Mouse (Mus musculus) testis, postnatal 14 days (tissue): ENCODE measurements around the gene Primpol.
"Not testable (repeated sequence)": the region's sequence is repeated elsewhere in the genome, so short reads cannot be mapped to it uniquely, and the experiment has no call there.

Source experiments
- DNase-seq: peaks from one replicate; pipeline ENCODE4 v3.0.0; 2021; ENCODE audit warnings: low spot score

Gene Primpol

DNA sequence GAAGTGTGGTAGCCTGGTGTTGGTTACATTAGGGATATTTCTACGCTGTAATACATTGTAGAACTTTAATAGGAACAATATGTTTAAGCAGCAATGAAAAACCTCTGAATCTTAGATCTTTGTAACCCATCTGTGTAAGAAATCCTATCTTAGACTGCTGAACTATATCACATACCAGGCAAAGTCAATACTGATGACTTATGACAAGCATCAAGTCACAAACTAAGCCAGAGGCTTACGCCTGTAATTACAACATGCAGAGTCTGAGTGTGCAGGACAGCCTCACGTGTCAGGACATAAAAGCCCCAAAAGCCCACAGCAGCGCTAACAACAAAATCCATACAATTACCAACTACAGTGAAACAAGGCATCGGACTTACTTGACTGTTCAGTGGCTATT lies 13.4 kb downstream of the Primpol start:
- DNase-seq: no peak

- no peak for DNase-seq
Measured at GRCm38 (mm10) chr8:46600959-46601707, 15.9 kb downstream of the Primpol start.

DNA sequence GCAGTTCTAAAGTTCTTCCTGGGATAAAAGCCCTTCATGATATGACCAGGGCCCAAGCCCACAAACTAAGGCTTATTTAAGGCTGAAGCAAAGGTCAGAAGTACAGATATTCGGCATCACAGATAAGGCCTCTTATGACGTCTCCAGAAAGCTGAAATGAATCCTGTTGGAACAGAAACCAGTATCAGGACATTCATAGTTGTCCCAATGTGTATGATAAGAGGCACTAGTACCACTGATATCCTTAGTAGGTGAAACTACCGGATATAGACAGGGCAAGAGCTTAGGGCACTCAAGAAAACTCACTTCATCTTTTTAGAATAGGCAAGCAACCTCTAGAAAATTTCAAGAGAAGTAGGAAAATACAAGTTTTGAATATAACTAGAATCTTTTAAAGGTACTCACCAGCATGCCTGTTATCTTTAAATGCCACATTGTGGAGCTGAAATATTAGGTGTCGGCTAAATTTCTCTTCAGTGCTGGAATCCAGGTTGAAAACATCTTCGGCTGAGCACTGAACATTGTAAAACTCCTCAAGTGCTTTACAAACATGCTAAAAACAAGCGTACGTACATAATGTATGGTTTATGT lies 17.6 kb downstream of the Primpol start:
- DNase-seq: no peak

- no peak for DNase-seq
Measured at GRCm38 (mm10) chr8:46598753-46599152, 18.3 kb downstream of the Primpol start.

DNA sequence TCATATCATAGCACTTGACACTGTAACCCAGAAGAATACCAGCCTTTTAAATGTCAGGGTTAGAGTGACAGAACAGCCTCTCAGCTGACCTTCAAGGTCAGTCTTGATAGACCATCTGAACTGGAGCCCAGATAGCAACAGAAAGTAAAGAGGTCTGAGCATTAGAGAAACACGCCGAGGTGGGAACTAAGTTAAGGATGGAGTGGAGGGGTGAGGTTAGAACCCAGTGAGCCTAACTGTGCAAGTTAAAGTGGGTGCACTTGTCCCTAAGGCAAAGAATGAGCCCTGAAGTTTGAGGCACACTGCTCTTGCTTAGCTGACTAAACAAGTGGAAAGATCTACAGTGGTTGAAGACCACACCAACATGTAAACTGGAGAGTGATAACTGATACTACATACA lies 18.9 kb downstream of the Primpol start:
- DNase-seq: no peak

DNA sequence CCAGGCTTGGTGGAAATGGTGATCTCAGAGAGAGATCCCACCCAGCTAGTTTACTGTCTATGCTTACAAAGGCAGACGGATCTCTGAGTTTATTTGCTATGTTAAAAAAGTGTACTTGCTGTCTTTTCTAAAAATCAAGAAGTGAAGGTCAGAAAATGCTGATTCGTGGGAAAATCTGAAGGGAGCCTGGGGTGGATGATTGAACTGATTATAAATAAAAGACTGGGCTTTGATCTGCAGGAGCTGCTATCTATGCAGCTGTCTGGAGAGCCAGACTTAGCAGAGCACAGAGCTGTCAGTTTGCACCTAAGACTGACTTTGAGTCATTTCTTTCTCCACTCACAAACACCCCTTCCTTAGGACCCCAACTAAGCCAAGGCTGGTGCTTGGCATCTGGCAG lies 19.6 kb downstream of the Primpol start:
- DNase-seq: no peak

- no peak for DNase-seq
Measured at GRCm38 (mm10) chr8:46596530-46596929, 20.5 kb downstream of the Primpol start.

GRCm38 (mm10) chr8:46595593-46595992 lies 21.4 kb downstream of the Primpol start:
- DNase-seq: no peak

- no peak for DNase-seq
Measured at GRCm38 (mm10) chr8:46593772-46594171, 23.2 kb downstream of the Primpol start.

- no peak for DNase-seq
Measured at GRCm38 (mm10) chr8:46593067-46593466, 23.9 kb downstream of the Primpol start.

DNA sequence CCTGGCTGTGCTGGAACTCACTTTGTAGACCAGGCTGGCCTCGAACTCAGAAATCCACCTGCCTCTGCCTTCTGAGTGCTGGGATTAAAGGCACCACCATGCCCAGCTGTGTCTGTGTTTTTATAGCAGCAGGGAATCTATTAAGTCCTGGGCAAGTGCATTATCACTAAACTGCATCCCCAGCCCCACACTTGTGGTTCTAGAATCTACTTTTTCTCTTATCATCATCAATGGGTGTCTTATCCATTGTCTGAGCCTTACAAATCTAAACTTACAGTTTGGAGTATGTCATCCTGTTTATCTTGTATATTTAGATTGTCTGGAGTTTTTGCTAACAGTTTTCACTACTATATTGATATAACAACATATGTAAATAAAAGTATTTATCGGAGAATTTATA lies 28.3 kb downstream of the Primpol start:
- DNase-seq: no peak

DNA sequence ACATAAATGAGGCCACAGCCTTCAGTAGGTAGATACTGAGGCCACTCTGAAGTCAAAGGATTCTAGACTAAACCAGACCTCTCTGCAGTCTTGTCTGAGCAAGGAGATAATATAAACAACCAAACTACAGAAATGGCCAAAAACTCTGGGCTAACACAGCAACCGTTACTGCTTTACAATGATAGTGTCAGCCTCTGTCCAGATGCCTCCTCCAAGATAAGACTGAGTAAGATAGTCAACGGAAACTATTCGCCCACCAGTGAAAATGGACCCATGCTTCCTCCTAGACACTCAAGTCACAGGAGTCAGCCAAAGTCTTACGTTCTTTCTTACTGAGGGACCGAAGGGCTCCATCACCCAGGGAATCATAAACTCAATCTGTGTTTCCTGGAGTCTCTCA lies 29.1 kb downstream of the Primpol start:
- no peak for DNase-seq

DNA sequence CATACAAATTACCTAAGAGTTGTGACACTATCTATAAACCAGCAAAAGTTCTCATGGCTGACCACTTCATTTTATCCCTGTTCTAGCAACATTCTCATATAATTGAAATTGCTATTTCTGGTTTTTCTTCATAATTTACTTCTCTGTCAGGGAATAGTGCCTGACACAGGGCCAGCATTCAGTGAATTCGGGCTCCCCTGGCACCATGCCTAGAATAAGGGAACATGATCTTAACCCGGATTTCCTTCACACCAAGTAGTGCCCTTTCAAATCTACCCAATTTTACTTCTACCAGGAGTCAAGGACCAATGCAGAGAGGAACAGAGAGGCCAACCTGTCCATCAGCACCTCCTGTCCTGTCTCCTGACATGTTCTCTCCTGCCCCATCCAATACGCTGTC lies 31.4 kb downstream of the Primpol start:
- no peak for DNase-seq

DNA sequence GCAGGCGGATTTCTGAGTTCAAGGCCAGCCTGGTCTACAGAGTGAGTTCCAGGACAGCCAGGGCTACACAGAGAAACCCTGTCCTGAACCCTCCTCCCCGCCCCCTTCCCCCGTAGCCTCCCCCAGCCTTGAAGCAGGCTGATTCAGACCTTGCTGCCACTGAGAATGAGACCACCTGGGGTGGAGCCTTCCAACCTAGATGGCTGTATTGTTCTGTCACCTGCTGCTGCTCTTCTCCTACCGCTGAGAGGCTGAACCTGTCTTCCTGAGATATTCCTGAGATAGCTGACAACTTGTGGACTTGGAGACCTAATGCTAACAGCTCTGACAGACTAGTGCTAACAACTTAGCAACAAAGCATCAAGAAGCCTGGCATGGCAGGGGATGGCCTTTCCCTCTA lies 32.7 kb downstream of the Primpol start:
- DNase-seq: not testable (repeated sequence)

- DNase-seq: no peak
Measured at GRCm38 (mm10) chr8:46578794-46579193, 38.2 kb downstream of the Primpol start.

GRCm38 (mm10) chr8:46573964-46574363 lies 43.0 kb downstream of the Primpol start:
- no peak for DNase-seq

DNA sequence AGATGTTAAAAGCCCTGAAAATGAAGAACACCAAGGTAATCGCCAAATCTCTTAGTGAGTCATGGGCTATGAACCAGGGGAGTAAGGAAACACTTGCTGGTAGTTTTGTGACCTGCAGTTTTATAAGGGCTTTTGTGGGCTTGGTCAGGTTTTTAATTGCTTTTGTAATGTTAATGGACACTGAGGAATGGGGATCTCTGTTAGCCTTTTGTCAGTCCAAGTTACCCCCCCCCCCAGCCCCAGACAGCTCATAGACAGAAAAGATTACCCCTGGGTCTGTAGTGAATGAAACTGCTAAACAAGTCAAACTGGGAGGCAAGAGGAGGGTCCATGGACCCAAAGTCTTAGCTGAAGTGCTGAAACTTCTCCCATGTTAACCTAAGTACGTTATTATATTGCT lies 43.6 kb downstream of the Primpol start:
- no peak for DNase-seq

DNA sequence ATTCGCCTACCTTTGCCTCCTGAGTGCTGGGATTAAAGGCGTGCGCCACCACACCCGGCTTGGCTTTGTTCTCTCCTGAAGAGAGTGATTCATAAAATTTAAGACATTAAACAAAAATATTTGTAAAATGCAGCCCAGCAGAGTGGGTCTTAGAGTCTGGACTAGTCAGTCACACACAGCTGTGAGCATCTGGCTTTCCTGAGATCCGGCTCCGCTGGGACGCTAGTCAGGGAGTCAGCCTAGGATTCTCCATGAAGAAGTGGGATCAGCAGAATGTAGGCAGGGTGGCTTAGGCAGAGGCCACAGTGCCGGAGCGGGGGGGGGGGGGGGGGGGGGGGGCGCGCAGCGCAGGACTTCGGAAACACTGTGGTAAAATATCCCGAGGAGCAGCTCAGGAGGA lies 46.3 kb downstream of the Primpol start:
- DNase-seq: no peak

DNA sequence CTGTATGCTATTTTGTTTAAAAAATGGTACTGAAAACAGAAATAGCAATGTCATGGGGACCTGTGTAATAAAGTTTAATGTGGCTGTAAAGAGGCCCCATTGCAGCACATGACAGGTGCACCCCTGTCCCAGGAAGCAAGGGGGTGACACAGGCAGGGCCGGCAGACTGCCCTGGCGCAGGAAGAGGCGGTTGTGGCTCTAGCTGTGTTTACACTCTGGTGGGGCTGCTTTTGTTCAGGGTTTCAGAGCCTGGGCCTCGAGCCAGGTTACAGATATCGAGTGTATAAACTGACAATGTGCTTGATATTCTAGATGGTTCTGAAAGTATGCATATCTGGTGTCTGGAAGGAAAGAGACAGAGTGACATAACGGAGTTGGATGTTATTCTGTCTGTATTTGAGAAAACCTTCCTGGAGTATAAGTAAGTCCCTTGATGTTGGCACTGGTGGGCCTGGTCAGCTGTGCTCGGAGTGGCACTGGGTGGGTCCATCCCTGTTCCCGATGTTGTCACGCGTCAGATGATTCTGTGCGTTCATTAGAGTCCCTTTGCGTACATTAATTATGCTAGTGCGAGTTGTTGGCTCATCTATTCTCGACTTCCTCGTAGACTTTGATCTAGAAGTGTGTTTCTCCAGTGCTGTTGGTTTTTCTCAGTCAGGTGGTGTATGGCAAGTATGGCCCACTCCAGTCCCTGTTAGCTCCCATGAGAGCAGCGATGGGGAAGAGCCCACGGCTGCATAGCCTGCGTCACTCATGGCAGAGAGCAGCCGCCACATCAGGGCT lies 47.2 kb downstream of the Primpol start:
- no peak for DNase-seq

DNA sequence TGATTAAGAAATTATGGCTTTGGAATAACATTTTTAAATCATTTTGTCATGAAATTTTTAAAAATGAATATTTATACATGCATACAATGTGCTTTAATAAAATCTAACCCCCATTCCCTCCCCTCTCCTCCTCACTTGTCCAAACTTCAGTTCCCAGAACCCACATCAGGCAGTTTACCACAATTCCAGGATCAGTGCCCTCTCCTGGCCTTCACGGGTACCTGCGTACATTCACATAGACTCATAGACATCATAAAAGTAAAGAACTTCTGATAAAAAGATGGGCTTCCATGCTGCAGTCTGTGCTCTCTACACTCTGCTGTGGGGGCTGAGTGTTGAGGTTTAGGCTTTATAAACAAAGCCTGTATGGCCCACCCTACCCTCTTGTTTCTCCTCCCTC lies 48.1 kb downstream of the Primpol start:
- DNase-seq: no peak

- no peak for DNase-seq
Measured at GRCm38 (mm10) chr8:46567946-46568345, 49.1 kb downstream of the Primpol start.

- DNase-seq: no peak
Measured at GRCm38 (mm10) chr8:46566914-46567529, 50.0 kb downstream of the Primpol start.

GRCm38 (mm10) chr8:46562333-46562732 lies 54.7 kb downstream of the Primpol start:
- DNase-seq: no peak
